Mouse (Mus musculus): ENCODE data around the gene Vwa3b. TPM values are rescaled to one million over a fixed set of nuclear protein-coding genes. Genes with fewer than 3 reads are reported as not detected.

Gene Vwa3b
- total RNA-seq, 1 experiment = 17.5 TPM

DNA sequence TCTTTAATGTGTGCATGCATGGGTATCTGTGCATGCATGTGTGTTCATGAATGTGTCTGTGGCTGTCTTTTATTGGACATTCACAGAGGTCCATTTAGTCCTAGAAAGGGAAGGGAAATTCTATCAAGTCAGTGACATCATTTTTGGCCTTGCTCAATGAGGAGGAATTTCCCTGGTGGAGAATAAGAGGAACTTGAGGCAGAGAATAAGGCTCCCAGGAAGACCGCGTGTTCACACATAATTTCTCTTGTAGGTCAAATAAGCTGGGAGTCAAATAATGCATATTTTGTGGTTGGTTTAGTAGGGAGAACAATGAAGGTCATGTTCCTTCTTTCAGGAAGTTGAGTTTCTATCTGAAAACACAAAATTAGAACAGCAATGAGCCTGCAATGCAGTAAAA lies 13.4 kb upstream of the Vwa3b start:
- no peak overlapping the region for H3K27ac ChIP-seq (ENCODE audit: insufficient read depth, low read depth, low read length, poor library complexity, severe bottlenecking)
- in situ Hi-C loops (cut with MboI; ENCODE audit: low sequenced_read_pairs in 2 of 2, unreplicated experiment in 2 of 2) = no loop called here
- no peak overlapping the region for H3K9ac ChIP-seq (ENCODE audit: insufficient read depth, low read depth, low read length, poor library complexity, severe bottlenecking)
- TF ChIP-seq ZNF384 (IDR thresholded peaks at IDR 0.05; ENCODE audit: low read depth, low read length) = no peak
- no peak for TF ChIP-seq ZC3H11A (IDR thresholded peaks at IDR 0.05; ENCODE audit: borderline replicate concordance, low read depth, low read length)
- no peak for TF ChIP-seq HCFC1 (IDR thresholded peaks at IDR 0.05; ENCODE audit: borderline replicate concordance, insufficient read depth, low read length)
- no peak for TF ChIP-seq MAFK (IDR thresholded peaks at IDR 0.05; ENCODE audit: insufficient read depth, low read depth, low read length)
- no peak for TF ChIP-seq CHD2 (IDR thresholded peaks at IDR 0.05; ENCODE audit: low read depth, low read length)
- peaks cover 2 to 5% of the 10 kb centered on the region in 2 experiments; a peak in 2 of 4 replicates for H3K4me1 ChIP-seq (ENCODE audit: control insufficient read depth in 2 of 2, insufficient read depth in 2 of 2, low read length in 2 of 2, poor library complexity in 1 of 2)
- DNase-seq (ENCODE audit: low read depth, low spot score) = no peak
- no peak overlapping the region for H3K4me3 ChIP-seq (ENCODE audit: insufficient read depth in 1 of 2, low read depth in 1 of 2, low read length in 2 of 2, poor library complexity in 1 of 2, severe bottlenecking in 1 of 2)
- H3K36me3 ChIP-seq (ENCODE audit: control insufficient read depth, insufficient read depth, low read length, poor library complexity, severe bottlenecking) = no peaks in the 10 kb centered on the region
- H3K9me3 ChIP-seq (ENCODE audit: control insufficient read depth, insufficient read depth, low read depth, low read length) = no peaks in the 10 kb centered on the region

DNA sequence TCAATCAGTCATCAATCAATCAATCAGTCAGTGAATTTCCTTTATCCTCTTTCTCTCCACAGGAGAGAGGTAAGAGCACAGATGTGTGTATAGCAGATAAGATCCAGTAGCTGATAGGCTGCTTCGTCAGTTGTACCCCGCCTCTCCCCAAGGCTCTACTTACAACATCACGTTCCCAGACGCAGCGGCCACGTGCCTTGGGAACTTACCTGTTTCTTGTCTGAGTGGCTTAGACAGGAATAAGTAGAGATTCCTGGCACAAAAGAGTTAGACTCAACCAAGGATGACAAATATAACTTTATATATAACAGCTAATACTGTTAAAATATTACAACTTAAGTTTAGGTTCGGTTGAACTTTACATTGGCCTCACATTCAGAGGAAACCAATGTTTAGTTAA lies 12.7 kb upstream of the Vwa3b start:
- TF ChIP-seq ZNF384 (IDR thresholded peaks at IDR 0.05; ENCODE audit: low read depth, low read length) = no peak
- TF ChIP-seq MAFK (IDR thresholded peaks at IDR 0.05; ENCODE audit: insufficient read depth, low read depth, low read length) = no peak
- TF ChIP-seq ZC3H11A (IDR thresholded peaks at IDR 0.05; ENCODE audit: borderline replicate concordance, low read depth, low read length) = no peak
- TF ChIP-seq CHD2 (IDR thresholded peaks at IDR 0.05; ENCODE audit: low read depth, low read length) = no peak
- TF ChIP-seq HCFC1 (IDR thresholded peaks at IDR 0.05; ENCODE audit: borderline replicate concordance, insufficient read depth, low read length) = no peak
- Histone ChIP-seq H3K9me3 (ENCODE audit: control insufficient read depth, insufficient read depth, low read depth, low read length) (no peaks in the 10 kb centered on the region), H3K9ac (ENCODE audit: insufficient read depth, low read depth, low read length, poor library complexity, severe bottlenecking) (no peak overlapping the region), H3K4me3 (ENCODE audit: insufficient read depth in 1 of 2, low read depth in 1 of 2, low read length in 2 of 2, poor library complexity in 1 of 2, severe bottlenecking in 1 of 2) (no peak overlapping the region), H3K27ac (ENCODE audit: insufficient read depth, low read depth, low read length, poor library complexity, severe bottlenecking) (no peak overlapping the region), H3K36me3 (ENCODE audit: control insufficient read depth, insufficient read depth, low read length, poor library complexity, severe bottlenecking) (no peaks in the 10 kb centered on the region), H3K4me1 (ENCODE audit: control insufficient read depth in 2 of 2, insufficient read depth in 2 of 2, low read length in 2 of 2, poor library complexity in 1 of 2) (peaks cover 2 to 5% of the 10 kb centered on the region in 2 experiments; a peak in 2 of 4 replicates)
- no peak for DNase-seq (ENCODE audit: low read depth, low spot score)
- in situ Hi-C loops (cut with MboI; ENCODE audit: low sequenced_read_pairs in 2 of 2, unreplicated experiment in 2 of 2) = no loop called here

DNA sequence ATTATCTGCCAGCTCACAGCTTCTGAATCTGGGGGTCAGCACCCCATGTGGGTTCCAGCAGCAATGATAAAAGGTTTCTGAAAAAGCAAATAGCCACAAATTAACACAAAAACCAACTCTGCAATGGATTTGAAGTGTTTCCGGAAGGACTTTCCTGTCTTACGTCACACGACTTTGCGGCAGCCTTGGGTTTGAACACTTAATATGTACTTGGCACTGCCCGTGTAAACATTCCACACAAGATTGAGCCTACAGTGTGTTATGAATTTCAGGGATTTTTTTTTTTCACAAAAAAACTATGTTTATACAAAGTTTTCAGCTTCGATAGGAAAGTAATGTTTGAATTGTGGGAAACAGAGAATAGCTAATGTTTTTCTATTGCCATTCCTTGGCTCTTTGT lies 7.4 kb upstream of the Vwa3b start:
- TF ChIP-seq ZC3H11A (IDR thresholded peaks at IDR 0.05; ENCODE audit: borderline replicate concordance, low read depth, low read length) (no peak), MAFK (IDR thresholded peaks at IDR 0.05; ENCODE audit: insufficient read depth, low read depth, low read length) (no peak), ZNF384 (IDR thresholded peaks at IDR 0.05; ENCODE audit: low read depth, low read length) (no peak), CHD2 (IDR thresholded peaks at IDR 0.05; ENCODE audit: low read depth, low read length) (no peak), HCFC1 (IDR thresholded peaks at IDR 0.05; ENCODE audit: borderline replicate concordance, insufficient read depth, low read length) (no peak)
- Histone ChIP-seq H3K27ac (ENCODE audit: insufficient read depth, low read depth, low read length, poor library complexity, severe bottlenecking) (no peak overlapping the region), H3K4me1 (ENCODE audit: control insufficient read depth in 2 of 2, insufficient read depth in 2 of 2, low read length in 2 of 2, poor library complexity in 1 of 2) (peaks cover 0 to 4% of the 10 kb centered on the region in 2 experiments; a peak in 1 of 4 replicates), H3K4me3 (ENCODE audit: insufficient read depth in 1 of 2, low read depth in 1 of 2, low read length in 2 of 2, poor library complexity in 1 of 2, severe bottlenecking in 1 of 2) (no peak overlapping the region), H3K9me3 (ENCODE audit: control insufficient read depth, insufficient read depth, low read depth, low read length) (no peaks in the 10 kb centered on the region), H3K9ac (ENCODE audit: insufficient read depth, low read depth, low read length, poor library complexity, severe bottlenecking) (no peak overlapping the region), H3K36me3 (ENCODE audit: control insufficient read depth, insufficient read depth, low read length, poor library complexity, severe bottlenecking) (no peaks in the 10 kb centered on the region)
- DNase-seq (ENCODE audit: low read depth, low spot score) = no peak
- in situ Hi-C loops (cut with MboI; ENCODE audit: low sequenced_read_pairs in 2 of 2, unreplicated experiment in 2 of 2) = no loop called here

DNA sequence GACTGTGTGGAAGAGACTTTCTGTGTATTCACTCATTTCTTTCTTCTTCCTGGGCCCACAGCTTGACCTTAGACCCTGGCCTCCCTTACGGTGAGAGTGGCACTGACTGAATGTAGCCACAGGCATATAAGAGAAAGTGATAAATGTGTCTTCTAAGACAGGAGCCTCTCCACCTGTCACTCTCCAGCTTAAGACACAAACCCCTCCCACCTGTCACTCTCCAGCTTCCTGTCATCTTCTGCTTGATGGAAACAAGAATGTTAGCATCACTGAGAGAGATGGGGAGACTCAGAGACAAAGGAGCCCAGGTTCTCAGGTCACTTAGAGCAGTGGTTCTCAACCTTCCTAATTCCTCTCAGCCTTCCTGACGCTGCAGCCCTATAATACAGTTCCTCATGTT lies 3.7 kb upstream of the Vwa3b start:
- peaks cover 0 to 7% of the 10 kb centered on the region in 2 experiments; a peak in 2 of 4 replicates for H3K4me1 ChIP-seq (ENCODE audit: control insufficient read depth in 2 of 2, insufficient read depth in 2 of 2, low read length in 2 of 2, poor library complexity in 1 of 2)
- TF ChIP-seq ZC3H11A (IDR thresholded peaks at IDR 0.05; ENCODE audit: borderline replicate concordance, low read depth, low read length) (no peak), CHD2 (IDR thresholded peaks at IDR 0.05; ENCODE audit: low read depth, low read length) (no peak), MAFK (IDR thresholded peaks at IDR 0.05; ENCODE audit: insufficient read depth, low read depth, low read length) (no peak), ZNF384 (IDR thresholded peaks at IDR 0.05; ENCODE audit: low read depth, low read length) (no peak), HCFC1 (IDR thresholded peaks at IDR 0.05; ENCODE audit: borderline replicate concordance, insufficient read depth, low read length) (no peak)
- no peak for DNase-seq (ENCODE audit: low read depth, low spot score)
- no peaks in the 10 kb centered on the region for H3K36me3 ChIP-seq (ENCODE audit: control insufficient read depth, insufficient read depth, low read length, poor library complexity, severe bottlenecking)
- no peak overlapping the region for H3K27ac ChIP-seq (ENCODE audit: insufficient read depth, low read depth, low read length, poor library complexity, severe bottlenecking)
- no peaks in the 10 kb centered on the region for H3K9me3 ChIP-seq (ENCODE audit: control insufficient read depth, insufficient read depth, low read depth, low read length)
- H3K9ac ChIP-seq (ENCODE audit: insufficient read depth, low read depth, low read length, poor library complexity, severe bottlenecking) = no peak overlapping the region
- no peak overlapping the region for H3K4me3 ChIP-seq (ENCODE audit: insufficient read depth in 1 of 2, low read depth in 1 of 2, low read length in 2 of 2, poor library complexity in 1 of 2, severe bottlenecking in 1 of 2)
- in situ Hi-C loops (cut with MboI; ENCODE audit: low sequenced_read_pairs in 2 of 2, unreplicated experiment in 2 of 2) = no loop called here

DNA sequence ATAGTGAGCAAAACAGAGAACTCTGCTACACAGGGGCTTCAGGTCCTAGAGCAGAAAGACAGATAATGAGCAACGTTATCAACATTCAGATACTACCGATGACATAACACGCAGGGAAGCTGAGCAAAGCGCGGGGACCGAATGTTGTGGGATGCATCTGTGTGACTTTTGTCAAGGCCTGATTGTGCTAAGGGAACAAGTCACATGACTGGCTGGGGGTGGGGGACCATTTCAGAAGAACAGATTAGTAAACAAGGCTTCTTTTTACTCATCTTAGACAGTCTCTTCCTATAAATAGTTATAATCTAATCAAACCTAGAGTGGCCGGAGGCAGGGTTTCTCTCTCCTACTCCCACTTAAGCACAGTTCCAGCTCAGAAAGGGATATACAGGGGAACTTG lies 1.7 kb upstream of the Vwa3b start:
- Histone ChIP-seq H3K9ac (ENCODE audit: insufficient read depth, low read depth, low read length, poor library complexity, severe bottlenecking) (no peak overlapping the region), H3K4me1 (ENCODE audit: control insufficient read depth in 2 of 2, insufficient read depth in 2 of 2, low read length in 2 of 2, poor library complexity in 1 of 2) (peaks cover 4 to 7% of the 10 kb centered on the region in 2 experiments; a peak in 2 of 4 replicates), H3K27ac (ENCODE audit: insufficient read depth, low read depth, low read length, poor library complexity, severe bottlenecking) (no peak overlapping the region), H3K36me3 (ENCODE audit: control insufficient read depth, insufficient read depth, low read length, poor library complexity, severe bottlenecking) (no peaks in the 10 kb centered on the region), H3K9me3 (ENCODE audit: control insufficient read depth, insufficient read depth, low read depth, low read length) (no peaks in the 10 kb centered on the region), H3K4me3 (ENCODE audit: insufficient read depth in 1 of 2, low read depth in 1 of 2, low read length in 2 of 2, poor library complexity in 1 of 2, severe bottlenecking in 1 of 2) (no peak overlapping the region)
- TF ChIP-seq ZNF384 (IDR thresholded peaks at IDR 0.05; ENCODE audit: low read depth, low read length) = no peak
- TF ChIP-seq ZC3H11A (IDR thresholded peaks at IDR 0.05; ENCODE audit: borderline replicate concordance, low read depth, low read length) = no peak
- TF ChIP-seq MAFK (IDR thresholded peaks at IDR 0.05; ENCODE audit: insufficient read depth, low read depth, low read length) = no peak
- TF ChIP-seq HCFC1 (IDR thresholded peaks at IDR 0.05; ENCODE audit: borderline replicate concordance, insufficient read depth, low read length) = no peak
- no peak for TF ChIP-seq CHD2 (IDR thresholded peaks at IDR 0.05; ENCODE audit: low read depth, low read length)
- no peak for DNase-seq (ENCODE audit: low read depth, low spot score)
- in situ Hi-C loops (cut with MboI; ENCODE audit: low sequenced_read_pairs in 2 of 2, unreplicated experiment in 2 of 2) = no loop called here

Data from ES-E14 (cell line).